Mouse (Mus musculus): ENCODE results near the gene Zdhhc23.

Zdhhc23 gene

DNA sequence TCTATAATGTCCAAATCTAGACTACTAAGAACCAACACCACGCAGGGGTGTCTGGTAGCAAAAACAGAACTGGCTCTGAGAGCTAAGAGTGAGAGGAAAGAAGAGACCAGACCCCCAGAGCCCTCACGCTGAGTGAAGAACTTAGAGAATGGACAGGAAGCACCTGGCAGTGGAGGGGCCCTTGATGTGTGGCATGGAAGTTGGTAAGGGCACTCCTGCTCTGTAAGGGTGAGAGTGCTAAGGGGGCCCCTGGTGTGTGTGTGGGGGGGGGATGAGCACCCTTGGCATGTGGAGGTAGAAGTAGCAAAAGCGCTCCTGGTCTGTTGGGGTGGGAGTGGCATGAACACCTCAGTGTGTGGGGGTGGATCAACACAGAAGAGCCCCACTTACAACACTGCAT is 9.2 kb downstream of the Zdhhc23 start:
- DNase-seq (ENCODE audit: low spot score in 2 of 2), result no peak

DNA sequence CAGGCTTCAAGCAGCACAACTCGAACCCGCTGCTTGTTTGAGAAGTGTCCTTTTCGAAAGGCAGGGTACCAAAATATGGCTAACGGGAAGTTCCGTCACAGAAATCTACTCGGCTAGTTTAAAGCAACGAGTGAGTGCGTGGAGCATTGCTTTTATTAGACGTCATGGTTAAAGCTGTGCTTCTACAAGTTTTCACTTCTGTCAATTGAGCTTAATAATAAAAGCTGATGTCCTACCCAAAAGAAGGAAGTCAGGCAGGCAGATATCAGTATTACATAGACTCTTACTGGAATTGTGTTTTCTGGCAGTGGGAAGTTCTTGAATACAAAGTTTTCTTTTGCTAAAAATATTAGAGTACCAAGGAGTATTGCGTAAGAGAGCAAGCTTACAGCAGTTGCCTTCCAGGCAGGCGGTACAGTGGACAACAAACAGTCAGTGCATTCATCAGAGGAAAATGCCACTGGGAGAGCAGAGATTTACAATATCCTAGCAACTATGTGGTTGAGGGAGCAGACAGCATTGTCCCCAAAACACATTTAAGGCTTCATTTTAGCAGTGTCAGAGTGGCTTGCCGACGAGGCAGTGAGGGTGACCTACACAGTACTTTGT is 13.7 kb downstream of the Zdhhc23 start:
- no peak for DNase-seq (ENCODE audit: low spot score in 2 of 2)

DNA sequence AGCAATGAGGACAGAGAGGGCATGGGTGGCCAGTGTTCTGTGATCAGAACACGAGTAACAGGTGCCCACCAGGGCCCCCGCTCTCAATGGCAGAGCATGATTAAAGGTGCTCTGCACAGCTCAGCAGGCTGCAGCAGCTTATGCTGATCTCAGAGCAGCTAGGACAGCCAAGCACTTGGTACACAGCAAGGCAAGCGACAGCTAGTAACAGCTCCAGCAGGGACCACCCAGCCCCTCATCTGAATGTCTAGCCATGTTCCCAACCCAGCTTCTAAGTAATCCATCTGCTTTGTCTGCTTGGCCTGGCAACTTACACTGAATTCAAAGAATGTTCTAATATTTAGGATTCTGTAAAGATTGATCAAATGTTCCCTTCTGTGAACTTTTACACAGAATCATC is 15.8 kb downstream of the Zdhhc23 start:
- no peak for DNase-seq (ENCODE audit: low spot score in 2 of 2)

DNA sequence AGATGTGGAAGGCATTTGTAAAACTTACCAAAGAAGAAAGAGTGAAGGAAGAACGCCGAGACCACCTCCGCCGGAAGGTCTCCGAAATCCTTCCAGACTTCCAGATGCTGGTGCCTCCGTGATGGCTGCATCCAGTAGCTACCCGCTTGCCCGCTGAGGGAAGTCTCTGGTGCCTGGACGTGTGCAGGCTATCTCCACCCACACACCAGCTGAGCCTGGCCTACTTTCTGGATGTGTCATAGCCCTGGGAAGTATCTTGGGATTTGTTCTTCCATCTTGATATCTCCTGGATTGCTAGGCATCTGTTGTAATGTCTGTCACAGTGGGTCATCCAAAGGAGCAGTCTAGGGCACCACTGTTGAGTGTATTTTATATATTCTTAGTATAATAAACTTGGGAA is 16.3 kb downstream of the Zdhhc23 start:
- DNase-seq (ENCODE audit: low spot score in 2 of 2), result no peak

DNA sequence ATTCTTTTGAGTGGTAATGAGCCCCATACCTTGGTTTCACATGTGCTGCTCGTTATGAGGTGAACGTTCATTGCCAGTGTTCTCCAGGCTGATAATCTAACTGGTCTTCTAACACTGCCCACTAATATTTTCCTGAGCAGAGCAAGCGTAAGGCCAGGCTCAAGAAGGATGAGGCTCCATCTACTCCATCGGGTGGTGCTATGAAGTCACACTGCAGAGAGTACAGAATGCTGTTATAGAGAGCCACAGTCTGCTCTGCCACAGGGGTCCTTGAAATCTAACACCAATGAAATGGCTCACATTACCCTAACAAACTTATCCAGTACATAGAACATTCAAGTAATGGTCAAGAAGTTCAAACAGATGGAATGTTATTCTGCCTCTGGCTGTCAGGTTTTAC is 21.6 kb downstream of the Zdhhc23 start:
- no peak for DNase-seq (ENCODE audit: low spot score in 2 of 2)

DNA sequence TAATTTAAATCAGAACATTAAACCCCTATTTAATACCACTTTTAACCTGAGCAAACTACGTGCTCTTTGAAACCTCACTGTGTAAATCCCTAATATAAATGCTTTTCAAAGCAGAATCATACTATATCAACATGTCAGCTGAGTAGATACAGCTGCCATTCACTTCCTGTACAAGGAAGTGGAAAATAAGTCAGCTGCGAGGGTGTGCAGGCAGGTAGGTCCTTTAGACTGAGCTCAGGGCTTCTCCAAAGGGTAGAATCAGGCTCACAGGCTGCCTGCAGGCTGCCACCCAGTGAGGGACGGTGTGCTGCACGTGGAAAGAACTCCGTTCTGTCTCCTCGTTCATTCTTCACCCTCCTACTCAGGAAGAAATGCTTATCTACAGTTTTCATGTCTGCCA is 24.7 kb downstream of the Zdhhc23 start:
- no peak for DNase-seq (ENCODE audit: low spot score in 2 of 2)

DNA sequence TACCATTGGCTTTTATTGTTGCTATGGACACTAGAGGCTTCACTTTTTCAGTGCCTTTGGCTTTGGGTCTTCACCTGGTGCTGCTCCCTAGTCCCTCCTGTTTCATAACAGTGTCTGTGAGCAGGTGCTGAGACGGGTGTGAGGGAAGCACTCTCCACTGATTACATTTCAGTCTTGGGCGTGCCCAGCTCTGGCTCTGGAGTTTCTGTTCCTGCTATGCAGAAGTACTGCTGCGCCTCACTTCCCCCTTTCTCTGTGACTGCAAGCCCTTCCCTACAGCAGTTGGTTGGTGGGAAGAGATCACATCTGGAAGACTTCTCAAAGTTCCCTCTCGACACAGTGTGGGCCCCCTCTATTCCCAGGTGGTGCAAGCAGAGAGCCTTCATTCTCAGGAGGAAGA is 28.0 kb downstream of the Zdhhc23 start:
- DNase-seq (ENCODE audit: low spot score in 2 of 2), result no peak

DNA sequence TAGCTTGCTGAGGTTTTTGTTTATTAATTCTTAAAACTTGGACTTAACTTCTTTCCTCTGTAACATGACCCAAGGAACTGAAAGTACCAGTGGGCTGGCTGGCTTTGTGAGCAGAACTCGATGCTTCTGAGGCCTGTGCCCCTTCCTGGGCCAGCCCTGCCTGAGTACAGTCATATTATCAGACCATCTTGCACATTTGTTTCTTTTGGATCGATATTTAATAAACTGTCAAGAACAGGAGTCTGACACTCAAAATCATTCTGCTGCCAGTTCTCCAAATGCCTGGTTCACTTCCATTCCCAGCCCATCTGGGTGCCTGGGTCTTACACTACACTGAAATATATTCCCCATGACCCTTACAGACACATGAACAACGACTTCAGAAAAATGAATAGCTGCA is 33.7 kb downstream of the Zdhhc23 start:
- DNase-seq (ENCODE audit: low spot score in 2 of 2), result no peak

DNA sequence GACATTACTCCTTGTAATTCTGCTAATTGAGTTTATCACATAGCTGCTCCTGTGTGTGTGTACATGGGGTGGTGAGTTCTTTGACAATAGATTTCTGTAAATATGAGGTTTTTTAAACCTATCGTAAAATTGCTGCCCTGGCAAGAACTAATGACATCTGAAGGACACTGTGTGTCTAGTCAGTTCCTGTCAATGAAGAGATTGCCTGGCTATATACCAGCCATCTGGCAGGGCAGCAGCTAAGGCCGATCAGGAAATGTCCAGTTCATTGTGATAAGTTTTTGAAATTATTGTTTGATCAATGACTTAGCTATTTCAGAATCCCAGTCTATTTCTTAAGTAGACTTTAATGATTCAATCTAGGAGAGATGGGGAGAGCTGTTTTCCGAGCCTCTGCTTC is 34.2 kb downstream of the Zdhhc23 start:
- DNase-seq (ENCODE audit: low spot score in 2 of 2), result no peak

DNA sequence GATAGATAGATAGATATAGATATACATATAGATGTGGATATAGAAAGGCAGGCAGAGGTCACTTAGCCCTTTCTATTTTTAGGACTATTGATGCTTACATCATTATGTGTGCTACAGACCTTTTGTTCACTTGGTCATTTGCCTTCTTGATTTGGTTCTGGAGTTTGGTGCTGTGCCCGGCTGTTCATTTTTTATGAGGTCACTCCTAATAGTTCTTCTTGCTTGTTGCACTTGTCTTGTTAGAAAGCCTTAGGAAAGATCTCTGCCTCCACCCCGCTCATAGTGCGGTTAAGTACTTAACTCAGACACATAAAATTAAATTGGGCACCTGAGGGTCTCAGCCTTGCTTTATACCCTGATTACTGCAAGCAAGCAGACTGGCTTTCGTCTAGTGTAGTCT is 38.7 kb downstream of the Zdhhc23 start:
- no peak for DNase-seq (ENCODE audit: low spot score in 2 of 2)

DNA sequence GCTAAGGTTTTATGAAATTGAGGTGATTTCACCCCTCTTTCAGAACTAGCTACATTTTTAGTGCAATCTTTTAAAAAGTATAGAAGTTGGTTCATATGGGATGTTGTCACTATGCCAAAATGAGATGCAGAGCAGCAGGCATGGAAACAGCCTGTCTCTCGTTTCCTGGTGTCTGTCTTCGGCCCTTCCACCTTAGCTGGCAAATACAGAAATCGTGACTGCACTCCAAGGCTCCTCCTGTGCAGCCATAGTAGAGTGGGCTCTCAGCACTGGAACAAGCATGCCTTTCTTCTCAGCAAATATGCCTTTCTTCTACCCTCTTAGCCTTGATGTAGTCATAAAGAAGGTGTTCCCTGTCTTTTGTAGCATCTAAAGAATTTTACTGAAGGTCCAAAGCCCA is 43.7 kb downstream of the Zdhhc23 start:
- DNase-seq (ENCODE audit: low spot score in 2 of 2), result no peak

DNA sequence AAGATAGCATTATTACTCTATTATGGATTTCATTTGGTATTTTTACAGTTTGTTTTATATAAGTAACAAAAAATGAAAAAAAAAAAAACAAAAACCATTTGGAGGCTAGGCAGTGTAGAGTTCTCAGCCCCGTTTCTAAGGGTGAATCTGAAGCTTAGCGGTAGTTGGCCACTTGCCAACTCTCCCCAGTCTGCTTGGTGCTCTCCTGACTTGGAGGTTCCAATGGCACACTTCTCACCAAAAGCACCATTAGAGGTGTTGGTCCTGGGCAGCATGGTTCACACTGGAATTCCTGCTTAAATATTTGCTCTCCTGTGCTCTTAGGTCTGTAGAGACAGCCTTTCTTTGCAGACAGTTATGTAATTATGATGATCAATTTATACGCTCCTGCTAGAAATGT is 44.2 kb downstream of the Zdhhc23 start:
- no peak for DNase-seq (ENCODE audit: low spot score in 2 of 2)

DNA sequence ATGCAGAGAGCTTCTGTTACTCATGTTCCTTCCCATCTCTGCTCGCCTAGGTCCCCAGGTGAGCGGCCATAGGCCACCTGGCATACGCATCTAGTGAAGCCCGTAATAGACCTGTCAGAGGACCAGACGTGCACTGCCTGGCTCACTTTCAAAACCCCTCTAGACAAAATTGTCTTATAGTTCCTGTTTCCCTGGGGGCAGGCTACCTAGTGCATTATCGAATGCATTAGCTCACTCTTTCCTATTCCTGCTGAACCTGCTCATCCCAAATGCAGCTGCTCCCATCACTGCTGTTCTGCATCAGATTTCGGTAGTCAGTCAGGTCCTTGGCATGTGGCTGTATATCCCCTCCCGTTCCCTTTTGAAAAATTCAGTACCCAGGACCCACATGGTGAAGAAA is 44.7 kb downstream of the Zdhhc23 start:
- DNase-seq (ENCODE audit: low spot score in 2 of 2), result no peak

DNA sequence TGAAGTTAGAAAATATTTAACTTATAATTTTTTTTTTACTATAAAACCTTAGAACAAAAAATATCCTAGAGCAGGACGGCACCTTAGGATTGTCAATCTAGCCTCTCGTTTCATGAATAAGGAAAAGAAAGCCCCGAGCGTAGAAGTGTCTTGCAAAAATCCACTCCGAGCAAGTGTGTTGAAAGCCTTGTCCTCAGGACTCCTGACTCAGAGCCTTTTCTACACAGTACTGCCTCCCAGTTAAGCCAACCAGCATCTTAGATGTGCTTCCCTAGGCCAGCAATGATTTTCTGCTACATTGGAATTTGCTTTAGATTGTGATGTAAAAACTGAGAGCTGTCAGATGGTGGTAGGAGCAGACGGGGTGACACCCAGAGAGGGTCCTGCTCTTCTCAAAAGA is 46.5 kb downstream of the Zdhhc23 start:
- DNase-seq (ENCODE audit: low spot score in 2 of 2), result no peak

DNA sequence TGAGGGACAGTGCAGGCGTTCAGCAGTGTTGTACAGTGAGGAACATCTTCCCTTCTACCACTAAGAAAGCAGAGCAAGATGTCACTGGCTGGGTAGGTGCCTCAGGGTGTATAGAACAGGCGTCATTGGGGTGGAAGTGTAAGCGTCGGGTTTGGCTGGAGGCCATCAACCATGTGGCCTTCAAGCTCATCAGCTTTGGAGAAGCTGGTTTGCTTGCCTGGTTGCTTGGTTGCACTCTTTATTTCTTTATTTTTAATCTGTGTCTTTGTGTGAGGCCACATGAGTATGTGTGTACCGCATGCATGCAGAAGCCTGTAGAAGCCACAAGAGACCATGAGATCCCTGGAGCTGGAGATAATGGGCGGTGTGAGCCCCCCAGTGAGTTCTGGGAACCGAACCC is 47.3 kb downstream of the Zdhhc23 start:
- no peak for DNase-seq (ENCODE audit: low spot score in 2 of 2)

DNA sequence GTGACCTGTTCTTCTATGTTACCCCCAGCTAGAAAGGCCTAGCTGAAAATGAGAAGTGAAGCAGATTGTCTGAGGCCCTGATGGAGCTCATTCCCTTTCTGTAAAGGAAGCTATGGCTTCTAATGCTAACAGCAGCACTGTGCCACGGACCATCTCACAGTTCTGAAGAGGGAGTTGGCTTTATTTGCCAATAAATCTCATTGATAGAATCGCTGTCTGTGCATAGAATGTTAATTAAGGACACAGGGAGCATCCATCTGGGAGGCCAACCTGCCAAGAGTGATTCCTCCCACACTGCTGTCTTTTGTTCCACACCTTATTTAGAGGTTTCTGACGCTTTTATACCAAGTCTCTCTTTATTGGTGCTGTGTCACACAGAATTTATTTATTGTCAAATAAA is 48.1 kb downstream of the Zdhhc23 start:
- no peak for DNase-seq (ENCODE audit: low spot score in 2 of 2)

DNA sequence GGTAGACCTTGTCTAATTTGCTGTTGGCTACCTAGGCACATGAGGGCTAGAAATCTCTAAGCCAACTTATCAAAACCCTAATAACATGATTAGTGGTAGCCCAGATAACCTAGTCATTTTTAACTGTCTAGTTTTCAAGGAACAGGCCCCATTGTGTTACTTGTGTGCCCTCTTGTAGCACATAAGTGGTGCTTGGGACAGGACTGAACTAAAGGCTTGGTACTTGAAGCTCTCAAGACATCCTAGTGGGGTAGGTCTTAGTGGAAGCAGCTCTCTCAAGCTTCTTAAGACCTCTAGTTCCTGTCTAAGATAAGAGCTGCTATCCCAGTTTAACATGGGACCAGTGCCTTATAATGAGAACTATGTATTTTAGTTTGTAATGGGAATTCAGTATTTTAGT is 49.0 kb downstream of the Zdhhc23 start:
- no peak for DNase-seq (ENCODE audit: low spot score in 2 of 2)

DNA sequence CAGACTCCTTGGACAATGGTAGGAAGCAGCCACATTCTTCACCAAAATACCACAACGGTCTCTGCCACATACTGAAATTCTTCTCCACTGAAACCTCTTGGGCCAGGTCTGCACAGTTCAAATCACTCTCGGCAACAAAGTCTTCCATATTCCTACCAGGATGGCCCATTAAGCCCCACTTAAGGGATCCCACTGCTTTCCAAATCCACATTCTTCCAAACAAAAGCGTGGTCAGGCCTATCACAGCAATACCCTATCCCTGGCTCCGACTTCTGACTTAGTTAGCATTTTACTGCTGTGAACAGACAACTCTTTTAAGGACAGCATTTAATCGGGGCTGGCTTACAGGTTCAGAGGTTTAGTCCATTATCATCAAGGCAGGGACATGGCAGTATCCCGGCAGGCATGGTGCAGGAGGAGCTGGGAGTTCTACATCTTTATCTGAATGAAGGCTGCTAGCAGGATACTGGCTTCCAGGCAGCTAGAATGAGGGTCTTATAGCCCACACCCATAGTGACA is 53.2 kb downstream of the Zdhhc23 start, which contains the start of gene Qtrt2:
Gene Qtrt2 (minus strand): TSS at position 469 of the 519 bp plus-strand sequence.
- DNase-seq (ENCODE audit: low spot score in 2 of 2), result no peak

DNA sequence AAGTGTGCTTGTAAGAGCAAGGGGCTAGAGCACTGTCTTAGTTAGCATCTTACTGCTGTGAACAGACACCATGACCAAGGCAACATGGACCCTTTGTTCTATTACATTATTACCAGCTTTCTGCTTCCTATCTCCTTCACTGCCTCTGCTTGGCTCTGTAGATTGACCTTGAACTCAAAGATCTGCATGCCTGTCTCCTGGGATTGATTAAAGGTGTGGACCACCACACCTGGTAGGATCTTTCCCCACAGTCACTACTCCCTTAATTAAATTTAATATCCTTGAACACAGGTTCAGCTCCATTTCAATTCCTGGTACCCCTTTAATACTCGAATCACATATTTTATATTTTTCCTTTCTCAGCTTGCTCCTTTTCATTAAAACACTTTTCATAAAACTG is 53.7 kb downstream of the Zdhhc23 start:
- DNase-seq (ENCODE audit: low spot score in 2 of 2), result no peak

DNA sequence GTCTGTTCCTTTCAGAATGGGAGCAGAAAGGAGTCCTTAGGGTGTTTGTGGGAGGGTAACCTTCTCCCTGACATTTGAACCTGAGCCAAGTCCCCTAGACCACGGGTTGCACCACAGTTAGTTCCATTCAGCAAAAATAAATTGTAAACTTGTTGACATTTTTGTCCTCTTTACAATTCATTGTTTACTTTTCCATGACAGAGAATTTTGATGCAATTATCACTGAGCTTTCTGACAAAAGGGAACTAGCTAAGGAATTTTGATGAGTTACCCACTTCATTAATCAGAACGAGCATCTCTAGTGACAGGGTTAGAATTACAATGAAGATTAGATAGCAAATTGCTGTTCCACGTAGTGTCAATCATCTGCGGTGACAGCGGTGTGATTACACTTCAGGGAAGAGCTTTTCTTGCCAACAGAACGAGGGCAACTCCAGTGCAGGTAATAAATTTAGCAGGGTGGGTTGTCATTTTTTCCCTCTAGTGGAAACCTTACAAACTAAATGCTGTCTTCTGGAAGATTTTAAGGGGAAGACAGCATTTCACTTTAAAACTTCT is 54.5 kb downstream of the Zdhhc23 start:
- no peak for DNase-seq (ENCODE audit: low spot score in 2 of 2)

DNA sequence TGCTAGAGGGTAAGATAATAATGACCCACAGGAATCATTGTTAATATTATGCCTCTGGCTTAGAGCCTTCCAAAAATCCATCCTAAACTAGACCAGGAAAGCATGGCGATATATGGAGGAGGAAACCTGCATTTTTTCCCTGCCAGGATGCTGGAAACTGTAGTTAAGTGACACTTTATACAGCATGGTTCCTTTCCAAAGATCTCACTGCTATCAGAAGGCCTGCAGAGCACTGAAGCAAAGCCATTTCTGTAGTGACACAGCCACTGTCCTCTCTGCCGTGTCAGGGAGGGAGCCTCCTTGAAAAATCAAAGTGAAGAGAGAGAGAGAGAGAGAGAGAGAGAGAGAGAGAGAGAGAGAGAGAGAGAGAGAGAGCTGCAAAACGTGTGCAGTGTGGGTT is 57.0 kb downstream of the Zdhhc23 start:
- DNase-seq (ENCODE audit: low spot score in 2 of 2), result no peak

DNA sequence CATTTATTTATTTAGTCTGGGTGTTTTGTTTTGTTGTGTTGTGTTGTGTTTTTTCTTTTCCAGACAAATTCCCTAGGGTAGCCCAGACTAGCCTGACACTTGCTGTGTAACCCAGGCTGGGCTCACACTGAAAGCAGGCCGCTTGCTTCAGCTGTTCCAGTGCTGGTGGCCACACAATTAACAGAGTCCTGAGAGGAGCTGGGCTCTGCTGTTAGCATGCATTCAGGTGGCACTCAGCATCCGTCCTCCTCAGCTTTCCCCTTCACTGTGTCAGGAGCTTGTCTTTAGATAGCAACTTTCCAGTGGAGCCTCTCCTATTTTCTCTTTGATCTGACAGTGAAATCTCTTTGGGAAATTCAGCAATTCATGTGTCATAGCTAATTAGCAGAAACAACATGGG is 57.6 kb downstream of the Zdhhc23 start:
- no peak for DNase-seq (ENCODE audit: low spot score in 2 of 2)

DNA sequence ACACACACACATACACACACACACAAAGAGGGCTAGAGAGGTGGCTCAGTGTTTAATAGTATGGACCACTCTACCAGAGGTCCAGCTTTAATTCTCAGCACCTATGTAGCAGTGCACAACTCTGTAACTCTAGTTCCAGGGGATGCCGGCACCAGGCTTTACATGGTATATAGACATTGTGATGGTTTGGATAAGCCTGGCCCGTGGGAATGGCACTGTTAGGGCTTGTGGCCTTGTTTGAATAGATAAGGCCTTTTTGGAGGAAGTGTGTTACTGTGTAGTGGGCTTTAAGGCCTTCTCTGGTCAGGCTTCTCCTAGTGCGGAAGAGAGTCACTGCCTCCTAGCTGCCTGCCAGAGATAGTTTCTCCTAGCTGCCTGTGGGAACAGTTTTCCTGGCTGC is 60.7 kb downstream of the Zdhhc23 start:
- no peak for DNase-seq (ENCODE audit: low spot score in 2 of 2)

All from urinary bladder, adult 18-20 months (tissue).